Mouse (Mus musculus) myocyte (in vitro differentiated cells): Measurements from ENCODE around the gene Clstn2. TPM values are rescaled to one million over a fixed set of nuclear protein-coding genes. Genes with fewer than 3 reads are reported as not detected.

Experiments
- H3K27me3 ChIP-seq: one replicate; pipeline ENCODE4 v1.6.1; 2011; ENCODE audit not compliant: control insufficient read depth, insufficient read depth, insufficient read length
- H3K36me3 ChIP-seq: one replicate; pipeline ENCODE4 v1.6.1; 2011; ENCODE audit not compliant: control insufficient read depth, insufficient read depth
- H3K4me2 ChIP-seq: one replicate; pipeline ENCODE4 v1.6.1; 2011; ENCODE audit warnings: low read depth, control low read depth
- H3K4me3 ChIP-seq: one replicate; pipeline ENCODE4 v1.5.1; 2011; ENCODE audit warnings: mild to moderate bottlenecking, control low read depth, moderate library complexity
- H3K79me2 ChIP-seq: one replicate; pipeline ENCODE4 v1.6.1; 2011; ENCODE audit not compliant: control insufficient read depth, insufficient read depth
- H3ac ChIP-seq: one replicate; pipeline ENCODE4 v1.6.1; 2011; ENCODE audit not compliant: control insufficient read depth, insufficient read length
- CEBPB ChIP-seq: IDR thresholded peaks from 2 replicates; pipeline ENCODE4 v1.6.1; 2011; ENCODE audit warnings: mild to moderate bottlenecking, moderate library complexity; ENCODE audit not compliant: poor library complexity, insufficient read depth, severe bottlenecking
- E2F4 ChIP-seq: IDR thresholded peaks from one replicate; pipeline ENCODE4 v1.6.1; 2011; ENCODE audit warnings: mild to moderate bottlenecking, control low read depth, moderate library complexity; ENCODE audit not compliant: insufficient read depth
- MAX ChIP-seq: IDR thresholded peaks from one replicate; pipeline ENCODE4 v1.6.1; 2011; ENCODE audit warnings: low read depth, mild to moderate bottlenecking, control low read depth
- MYOD1 ChIP-seq, 3 experiments: IDR thresholded peaks; one replicate each; pipeline ENCODE4 v1.6.1; 2011; ENCODE audit warnings: control low read depth in 2 of 3, low read depth in 2 of 3, mild to moderate bottlenecking in 2 of 3, moderate library complexity in 1 of 3; ENCODE audit not compliant: insufficient read length in 2 of 3, control insufficient read depth in 1 of 3
- MYOG ChIP-seq, 3 experiments: IDR thresholded peaks; one replicate each; pipeline ENCODE4 v1.6.1; 2011; ENCODE audit warnings: control low read depth in 2 of 3, low read depth in 2 of 3, mild to moderate bottlenecking in 2 of 3; ENCODE audit not compliant: insufficient read length in 2 of 3, control insufficient read depth in 1 of 3, insufficient read depth in 1 of 3
- POLR2A ChIP-seq: IDR thresholded peaks from one replicate; pipeline ENCODE4 v1.6.1; 2011; ENCODE audit warnings: low read depth, mild to moderate bottlenecking, control low read depth, moderate library complexity; ENCODE audit not compliant: insufficient read length
- POLR2AphosphoS2 ChIP-seq: IDR thresholded peaks from one replicate; pipeline ENCODE4 v1.6.1; 2011; ENCODE audit warnings: low read depth, control low read depth; ENCODE audit not compliant: insufficient read length
- REST ChIP-seq: IDR thresholded peaks from one replicate; pipeline ENCODE4 v1.6.1; 2011; ENCODE audit warnings: mild to moderate bottlenecking, control low read depth, moderate library complexity; ENCODE audit not compliant: insufficient read depth, insufficient read length
- SRF ChIP-seq: IDR thresholded peaks from one replicate; pipeline ENCODE4 v1.6.1; 2011; ENCODE audit warnings: low read depth; ENCODE audit not compliant: control insufficient read depth, insufficient read length
- TCF12 ChIP-seq: IDR thresholded peaks from one replicate; pipeline ENCODE4 v1.6.1; 2011; ENCODE audit warnings: mild to moderate bottlenecking, control low read depth; ENCODE audit not compliant: poor library complexity, insufficient read depth, severe bottlenecking
- TCF3 ChIP-seq: IDR thresholded peaks from one replicate; pipeline ENCODE4 v1.6.1; 2011; ENCODE audit warnings: low read depth, control low read depth; ENCODE audit not compliant: insufficient read length
- USF1 ChIP-seq: IDR thresholded peaks from one replicate; pipeline ENCODE4 v1.6.1; 2011; ENCODE audit warnings: low read depth, mild to moderate bottlenecking, control low read depth, moderate library complexity
- polyA plus RNA-seq: library from polyadenylated mRNA; unstranded; fragments of >200 nt; fragmentation: generic; extraction: Trizol; gene quantifications from one replicate; pipeline ENCODE4 v1.2.1, GENCODE M21; 2012; ENCODE audit warnings: missing spikeins

Gene Clstn2
- polyA plus RNA-seq, 1 experiment = 0.02 TPM

DNA sequence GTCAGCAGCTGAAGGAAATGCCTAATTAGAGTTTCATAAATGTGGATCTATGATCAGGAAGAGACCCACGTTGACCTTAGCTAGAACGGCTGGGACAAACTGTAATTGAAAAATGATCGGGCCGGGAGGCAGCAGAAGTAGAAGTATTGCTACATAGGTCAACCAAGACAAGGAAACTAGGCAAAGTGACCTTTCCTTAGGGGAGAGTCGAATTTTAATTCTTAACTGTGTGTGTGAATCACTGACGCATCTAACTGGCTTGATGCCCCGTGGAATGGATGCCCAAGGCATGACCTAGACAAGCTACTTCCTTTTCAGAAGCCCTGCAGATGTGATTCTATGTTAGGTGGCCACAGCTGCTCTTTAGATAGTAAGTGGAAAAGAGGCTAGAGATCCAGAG lies 546.2 kb downstream of the Clstn2 start:
- no peak overlapping the region for H3K4me2 ChIP-seq
- TF ChIP-seq TCF12 (no peak), MYOG (IDR thresholded peaks at IDR 0.05; ENCODE audit: control insufficient read depth in 1 of 3, insufficient read depth in 1 of 3, insufficient read length in 2 of 3, low read depth in 2 of 3) (no peak), E2F4 (no peak)
- no peaks in the 10 kb centered on the region for H3K27me3 ChIP-seq
- no peak overlapping the region for H3K4me3 ChIP-seq
- H3ac ChIP-seq = no peak overlapping the region
- H3K36me3 ChIP-seq = no peaks in the 10 kb centered on the region
- no peaks in the 10 kb centered on the region for H3K79me2 ChIP-seq

DNA sequence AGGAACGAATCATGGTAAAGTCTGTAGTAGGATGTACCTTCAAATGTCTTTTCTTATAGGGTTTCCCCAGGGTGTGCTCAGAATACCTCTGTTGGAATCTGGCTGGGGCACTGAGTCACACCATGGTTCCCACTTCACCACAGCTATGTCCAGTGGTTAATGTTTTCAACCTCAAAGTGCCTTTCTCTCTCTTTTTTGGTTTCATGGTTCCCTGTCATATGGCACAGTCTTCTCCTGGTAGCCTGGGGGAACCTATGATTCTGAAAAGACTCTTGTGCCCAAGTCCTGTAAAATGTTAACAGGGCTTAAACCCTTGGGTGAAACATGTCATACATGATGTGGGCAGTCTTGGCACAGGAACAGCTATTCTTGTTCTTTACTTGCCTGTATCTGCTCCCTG lies 551.8 kb downstream of the Clstn2 start:
- Histone ChIP-seq H3K27me3 (no peaks in the 10 kb centered on the region), H3K4me2 (no peak overlapping the region), H3K36me3 (no peaks in the 10 kb centered on the region), H3ac (no peak overlapping the region), H3K4me3 (no peak overlapping the region), H3K79me2 (no peaks in the 10 kb centered on the region)
- TF ChIP-seq SRF (no peak), TCF12 (no peak)

DNA sequence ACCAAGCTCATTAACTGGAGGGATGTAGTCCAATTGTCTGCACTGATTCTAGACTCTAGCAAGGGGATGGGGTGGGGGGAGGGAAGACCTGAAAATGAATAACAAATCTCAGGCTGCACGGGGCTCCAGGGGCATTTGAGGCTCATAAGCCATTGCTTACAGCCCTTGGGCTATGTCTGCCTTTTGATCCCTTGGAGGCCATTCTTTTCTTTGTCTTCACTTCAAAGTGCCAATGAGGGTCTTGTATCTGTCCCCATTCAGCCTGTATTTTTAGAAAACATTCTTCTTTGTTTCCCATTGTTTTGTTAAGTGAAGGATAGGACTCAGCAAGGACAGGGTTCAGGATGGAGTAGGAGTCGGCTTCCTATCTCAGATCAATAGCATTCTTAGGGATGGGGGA lies 556.0 kb downstream of the Clstn2 start:
- Histone ChIP-seq H3ac (no peak overlapping the region), H3K4me2 (no peak overlapping the region), H3K36me3 (no peaks in the 10 kb centered on the region), H3K4me3 (no peak overlapping the region), H3K27me3 (no peaks in the 10 kb centered on the region), H3K79me2 (no peaks in the 10 kb centered on the region)
- TF ChIP-seq TCF12 (no peak), POLR2A (no peak), MYOD1 (IDR thresholded peaks at IDR 0.05; ENCODE audit: control insufficient read depth in 1 of 3, insufficient read length in 2 of 3, low read depth in 2 of 3) (no peak), REST (no peak), MYOG (IDR thresholded peaks at IDR 0.05; ENCODE audit: control insufficient read depth in 1 of 3, insufficient read depth in 1 of 3, insufficient read length in 2 of 3, low read depth in 2 of 3) (no peak), POLR2AphosphoS2 (no peak), SRF (no peak), TCF3 (no peak), E2F4 (no peak), MAX (no peak), USF1 (no peak), CEBPB (no peak)

DNA sequence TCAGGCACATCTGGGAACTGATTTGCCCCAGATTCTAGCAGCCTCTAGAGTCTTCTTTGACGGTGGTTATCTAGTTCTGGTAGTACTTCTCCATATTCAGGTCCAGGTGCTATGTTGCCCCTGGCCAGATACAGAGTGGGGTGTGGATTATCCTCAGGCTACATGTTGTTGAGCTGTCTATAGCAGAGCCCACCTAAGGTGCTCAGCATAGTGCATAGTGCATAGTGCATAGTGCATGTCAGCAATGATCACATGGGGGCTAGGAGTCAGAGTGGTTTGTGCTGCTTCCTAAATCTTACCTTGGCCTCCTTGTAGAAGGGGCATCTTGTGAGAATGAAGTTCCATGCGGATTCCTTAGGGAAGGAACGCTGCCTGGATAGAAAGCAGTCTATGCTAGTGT lies 556.5 kb downstream of the Clstn2 start:
- Histone ChIP-seq H3K36me3 (no peaks in the 10 kb centered on the region), H3ac (no peak overlapping the region), H3K79me2 (no peaks in the 10 kb centered on the region), H3K4me2 (no peak overlapping the region), H3K4me3 (no peak overlapping the region), H3K27me3 (no peaks in the 10 kb centered on the region)
- no peak for TF ChIP-seq MAX
- no peak for TF ChIP-seq TCF12
- TF ChIP-seq MYOD1 (IDR thresholded peaks at IDR 0.05; ENCODE audit: control insufficient read depth in 1 of 3, insufficient read length in 2 of 3, low read depth in 2 of 3) = no peak
- no peak for TF ChIP-seq MYOG (IDR thresholded peaks at IDR 0.05; ENCODE audit: control insufficient read depth in 1 of 3, insufficient read depth in 1 of 3, insufficient read length in 2 of 3, low read depth in 2 of 3)
- TF ChIP-seq USF1 = no peak
- TF ChIP-seq CEBPB = no peak
- TF ChIP-seq POLR2A = no peak
- TF ChIP-seq TCF3 = no peak
- TF ChIP-seq REST = no peak
- TF ChIP-seq E2F4 = no peak
- TF ChIP-seq POLR2AphosphoS2 = no peak
- no peak for TF ChIP-seq SRF

DNA sequence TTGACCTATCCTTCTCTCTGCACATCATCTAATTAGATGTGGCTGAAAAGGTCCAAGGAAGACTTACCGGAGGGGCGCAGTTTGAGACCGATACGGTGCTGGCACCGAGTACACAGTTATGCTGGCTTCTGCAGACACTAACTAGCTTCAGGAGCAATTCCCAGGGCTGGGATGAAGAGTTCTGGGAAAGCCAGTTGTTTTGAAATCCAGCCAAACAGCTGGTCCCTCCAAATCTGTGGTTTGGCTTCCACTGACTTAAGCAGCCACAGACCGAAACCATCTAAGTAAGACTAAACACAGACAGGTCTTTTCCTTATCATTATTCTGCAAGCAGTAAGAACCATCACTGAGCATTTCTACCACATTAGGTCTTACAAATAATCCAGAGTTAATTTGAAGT lies 558.1 kb downstream of the Clstn2 start:
- Histone ChIP-seq H3K36me3 (no peaks in the 10 kb centered on the region), H3K27me3 (no peaks in the 10 kb centered on the region), H3K4me3 (no peak overlapping the region), H3K4me2 (no peak overlapping the region), H3K79me2 (no peaks in the 10 kb centered on the region), H3ac (no peak overlapping the region)
- no peak for TF ChIP-seq TCF12
- no peak for TF ChIP-seq POLR2AphosphoS2
- no peak for TF ChIP-seq USF1
- no peak for TF ChIP-seq CEBPB
- no peak for TF ChIP-seq REST
- TF ChIP-seq POLR2A = no peak
- TF ChIP-seq SRF = no peak
- no peak for TF ChIP-seq MYOG (IDR thresholded peaks at IDR 0.05; ENCODE audit: control insufficient read depth in 1 of 3, insufficient read depth in 1 of 3, insufficient read length in 2 of 3, low read depth in 2 of 3)
- no peak for TF ChIP-seq MAX
- no peak for TF ChIP-seq MYOD1 (IDR thresholded peaks at IDR 0.05; ENCODE audit: control insufficient read depth in 1 of 3, insufficient read length in 2 of 3, low read depth in 2 of 3)
- no peak for TF ChIP-seq E2F4
- no peak for TF ChIP-seq TCF3
